Mouse (Mus musculus): ENCODE data around the gene Myh14. TPM values are rescaled to one million over a fixed set of nuclear protein-coding genes. Genes with fewer than 3 reads are reported as not detected.

The Myh14 gene
- polyA plus RNA-seq, 1 experiment from 2014 or later, result 1.8 TPM

GRCm38 (mm10) chr7:44596051-44596450 lies 74.6 kb downstream of the Myh14 start:
- H3K9me3 ChIP-seq (ENCODE audit: control insufficient read depth, low read length), result no peaks in the 10 kb centered on the region
- no peak overlapping the region for H3K27ac ChIP-seq (ENCODE audit: low read depth, low read length)
- H3K27me3 ChIP-seq (ENCODE audit: control insufficient read depth, insufficient read depth, low read length), result peaks cover 32% of the 10 kb centered on the region
- WGBS, result 92% methylated on average over 6 of the region's 6 CpGs
- H3K4me3 ChIP-seq (ENCODE audit: low read length), result no peak overlapping the region
- H3K4me1 ChIP-seq (ENCODE audit: control insufficient read depth, insufficient read depth, low read length), result peaks cover 7% of the 10 kb centered on the region; the same call in 1 of the 2 replicates
- no peak overlapping the region for H3K4me2 ChIP-seq (replicated peaks; ENCODE audit: low read depth, low read length)
- no peak overlapping the region for H3K9ac ChIP-seq (ENCODE audit: low read depth, low read length)
- H3K36me3 ChIP-seq (ENCODE audit: control insufficient read depth, insufficient read depth, low read length), result no peaks in the 10 kb centered on the region
- no peak for ATAC-seq (ENCODE audit: low FRiP score, low TSS enrichment)

GRCm38 (mm10) chr7:44595131-44595561 lies 75.5 kb downstream of the Myh14 start:
- Histone ChIP-seq H3K27me3 (ENCODE audit: control insufficient read depth, insufficient read depth, low read length) (peaks cover 35% of the 10 kb centered on the region), H3K9ac (ENCODE audit: low read depth, low read length) (no peak overlapping the region), H3K9me3 (ENCODE audit: control insufficient read depth, low read length) (no peaks in the 10 kb centered on the region), H3K4me2 (replicated peaks; ENCODE audit: low read depth, low read length) (no peak overlapping the region), H3K4me3 (ENCODE audit: low read length) (no peak overlapping the region), H3K27ac (ENCODE audit: low read depth, low read length) (no peak overlapping the region), H3K4me1 (ENCODE audit: control insufficient read depth, insufficient read depth, low read length) (peaks cover 8% of the 10 kb centered on the region; the same call in 1 of the 2 replicates), H3K36me3 (ENCODE audit: control insufficient read depth, insufficient read depth, low read length) (no peaks in the 10 kb centered on the region)
- WGBS, result 93% methylated on average over 20 of the region's 20 CpGs
- no peak for ATAC-seq (ENCODE audit: low FRiP score, low TSS enrichment)

- peaks cover 43% of the 10 kb centered on the region for H3K27me3 ChIP-seq (ENCODE audit: control insufficient read depth, insufficient read depth, low read length)
- no peaks in the 10 kb centered on the region for H3K9me3 ChIP-seq (ENCODE audit: control insufficient read depth, low read length)
- peaks cover 10% of the 10 kb centered on the region; the same call in 1 of the 2 replicates for H3K4me1 ChIP-seq (ENCODE audit: control insufficient read depth, insufficient read depth, low read length)
- no peak overlapping the region for H3K9ac ChIP-seq (ENCODE audit: low read depth, low read length)
- H3K27ac ChIP-seq (ENCODE audit: low read depth, low read length), result no peak overlapping the region
- H3K4me2 ChIP-seq (replicated peaks; ENCODE audit: low read depth, low read length), result no peak overlapping the region
- H3K36me3 ChIP-seq (ENCODE audit: control insufficient read depth, insufficient read depth, low read length), result no peaks in the 10 kb centered on the region
- 68% methylated on average over 6 of the region's 6 CpGs for WGBS
- ATAC-seq (ENCODE audit: low FRiP score, low TSS enrichment), result no peak
- H3K4me3 ChIP-seq (ENCODE audit: low read length), result no peak overlapping the region
These were observed 76.4 kb downstream of the Myh14 start for GRCm38 (mm10) chr7:44594291-44594690.

GRCm38 (mm10) chr7:44593775-44594174 lies 76.9 kb downstream of the Myh14 start:
- Histone ChIP-seq H3K4me3 (ENCODE audit: low read length) (no peak overlapping the region), H3K27ac (ENCODE audit: low read depth, low read length) (no peak overlapping the region), H3K4me2 (replicated peaks; ENCODE audit: low read depth, low read length) (peak overlapping the region; percentile 15; the same call in 1 of the 2 replicates), H3K9me3 (ENCODE audit: control insufficient read depth, low read length) (no peaks in the 10 kb centered on the region), H3K9ac (ENCODE audit: low read depth, low read length) (no peak overlapping the region), H3K27me3 (ENCODE audit: control insufficient read depth, insufficient read depth, low read length) (peaks cover 48% of the 10 kb centered on the region), H3K36me3 (ENCODE audit: control insufficient read depth, insufficient read depth, low read length) (no peaks in the 10 kb centered on the region), H3K4me1 (ENCODE audit: control insufficient read depth, insufficient read depth, low read length) (peaks cover 13% of the 10 kb centered on the region; the same call in 1 of the 2 replicates)
- under 1% methylated on average over 22 of the region's 22 CpGs for WGBS
- ATAC-seq (ENCODE audit: low FRiP score, low TSS enrichment), result peak; percentile 55

GRCm38 (mm10) chr7:44593051-44593450 lies 77.6 kb downstream of the Myh14 start:
- 2% methylated on average over 15 of the region's 15 CpGs for WGBS
- H3K4me1 ChIP-seq (ENCODE audit: control insufficient read depth, insufficient read depth, low read length), result peaks cover 13% of the 10 kb centered on the region; the same call in 1 of the 2 replicates

GRCm38 (mm10) chr7:44591348-44592116 lies 79.1 kb downstream of the Myh14 start:
- Histone ChIP-seq H3K4me2 (replicated peaks; ENCODE audit: low read depth, low read length) (peak overlapping the region; percentile 99), H3K36me3 (ENCODE audit: control insufficient read depth, insufficient read depth, low read length) (no peaks in the 10 kb centered on the region), H3K4me3 (ENCODE audit: low read length) (peak overlapping the region; percentile 57), H3K27ac (ENCODE audit: low read depth, low read length) (no peak overlapping the region), H3K4me1 (ENCODE audit: control insufficient read depth, insufficient read depth, low read length) (peaks cover 13% of the 10 kb centered on the region; the same call in 1 of the 2 replicates), H3K9me3 (ENCODE audit: control insufficient read depth, low read length) (no peaks in the 10 kb centered on the region), H3K27me3 (ENCODE audit: control insufficient read depth, insufficient read depth, low read length) (peaks cover 70% of the 10 kb centered on the region), H3K9ac (ENCODE audit: low read depth, low read length) (peak overlapping the region; percentile 45; the same call in 1 of the 2 replicates)
- ATAC-seq (ENCODE audit: low FRiP score, low TSS enrichment), result no peak
- under 1% methylated on average over 48 of the region's 60 CpGs for WGBS

More at GRCm38 (mm10) chr7:44593051-44593450, 77.6 kb downstream of the Myh14 start:
- Histone ChIP-seq H3K9me3 (ENCODE audit: control insufficient read depth, low read length) (no peaks in the 10 kb centered on the region), H3K27ac (ENCODE audit: low read depth, low read length) (no peak overlapping the region), H3K4me3 (ENCODE audit: low read length) (no peak overlapping the region), H3K9ac (ENCODE audit: low read depth, low read length) (no peak overlapping the region), H3K27me3 (ENCODE audit: control insufficient read depth, insufficient read depth, low read length) (peaks cover 55% of the 10 kb centered on the region), H3K4me2 (replicated peaks; ENCODE audit: low read depth, low read length) (no peak overlapping the region), H3K36me3 (ENCODE audit: control insufficient read depth, insufficient read depth, low read length) (no peaks in the 10 kb centered on the region)
- ATAC-seq (ENCODE audit: low FRiP score, low TSS enrichment), result no peak

GRCm38 (mm10) chr7:44590402-44591347 lies 80.0 kb downstream of the Myh14 start, which contains the start of gene Kcnc3:
Gene Kcnc3, plus strand, starts transcription at chr7:44590664.
- Histone ChIP-seq H3K36me3 (ENCODE audit: control insufficient read depth, insufficient read depth, low read length) (no peaks in the 10 kb centered on the region), H3K4me1 (ENCODE audit: control insufficient read depth, insufficient read depth, low read length) (peaks cover 13% of the 10 kb centered on the region; the same call in 1 of the 2 replicates), H3K27me3 (ENCODE audit: control insufficient read depth, insufficient read depth, low read length) (peaks cover 76% of the 10 kb centered on the region), H3K9me3 (ENCODE audit: control insufficient read depth, low read length) (no peaks in the 10 kb centered on the region), H3K4me2 (replicated peaks; ENCODE audit: low read depth, low read length) (peak within 1 kb of the TSS; percentile 99), H3K9ac (ENCODE audit: low read depth, low read length) (peak within 1 kb of the TSS; percentile 45; the same call in 1 of the 2 replicates), H3K4me3 (ENCODE audit: low read length) (peak within 1 kb of the TSS; percentile 57), H3K27ac (ENCODE audit: low read depth, low read length) (no peak within 1 kb of the TSS)
- under 1% methylated on average over 76 of the region's 80 CpGs for WGBS
- ATAC-seq (ENCODE audit: low FRiP score, low TSS enrichment), result peak; percentile 92

GRCm38 (mm10) chr7:44589946-44590345 lies 80.7 kb downstream of the Myh14 start:
- Histone ChIP-seq H3K27ac (ENCODE audit: low read depth, low read length) (no peak overlapping the region), H3K36me3 (ENCODE audit: control insufficient read depth, insufficient read depth, low read length) (no peaks in the 10 kb centered on the region), H3K4me3 (ENCODE audit: low read length) (peak overlapping the region; percentile 57), H3K9me3 (ENCODE audit: control insufficient read depth, low read length) (no peaks in the 10 kb centered on the region), H3K4me1 (ENCODE audit: control insufficient read depth, insufficient read depth, low read length) (peaks cover 13% of the 10 kb centered on the region; the same call in 1 of the 2 replicates), H3K27me3 (ENCODE audit: control insufficient read depth, insufficient read depth, low read length) (peaks cover 83% of the 10 kb centered on the region), H3K9ac (ENCODE audit: low read depth, low read length) (no peak overlapping the region), H3K4me2 (replicated peaks; ENCODE audit: low read depth, low read length) (peak overlapping the region; percentile 99)
- no peak for ATAC-seq (ENCODE audit: low FRiP score, low TSS enrichment)
- 4% methylated on average over 13 of the region's 13 CpGs for WGBS
